Mouse (Mus musculus) heart, embryonic 15.5 days (tissue): ENCODE data around the gene Atxn1l. TPM values are rescaled to one million over a fixed set of nuclear protein-coding genes. Genes with fewer than 3 reads are reported as not detected.

Experiments used
- ATAC-seq: fragments of 200-750 bp; cut with Nextera tagmentation; replicated peaks from 2 replicates; pipeline ENCODE4 v1.8.0; 2017; ENCODE audit warnings: low read depth, moderate TSS enrichment; ENCODE audit not compliant: insufficient number of reproducible peaks, insufficient read depth, low FRiP score
- H3K27ac ChIP-seq: fragments of 300-500 bp; sonication (generic); 2 replicates; pipeline ENCODE4 v1.5.1; 2015; ENCODE audit warnings: mild to moderate bottlenecking, inconsistent platforms
- H3K27me3 ChIP-seq: fragments of 300-500 bp; sonication (generic); 2 replicates; pipeline ENCODE4 v1.6.1; 2015; ENCODE audit warnings: inconsistent platforms
- H3K36me3 ChIP-seq: fragments of 300-500 bp; sonication (generic); 2 replicates; pipeline ENCODE4 v1.6.1; 2015; ENCODE audit warnings: mild to moderate bottlenecking, inconsistent platforms
- H3K4me1 ChIP-seq: fragments of 300-500 bp; sonication (generic); replicated peaks from 2 replicates; pipeline ENCODE4 v1.6.1; 2015; ENCODE audit warnings: inconsistent platforms
- H3K4me2 ChIP-seq: fragments of 300-500 bp; sonication (generic); 2 replicates; pipeline ENCODE4 v1.6.1; 2015; ENCODE audit warnings: inconsistent platforms, mild to moderate bottlenecking, moderate library complexity
- H3K4me3 ChIP-seq: fragments of 300-500 bp; sonication (generic); 2 replicates; pipeline ENCODE4 v1.5.1; 2015; ENCODE audit warnings: mild to moderate bottlenecking, inconsistent platforms
- H3K9ac ChIP-seq: fragments of 300-500 bp; sonication (generic); 2 replicates; pipeline ENCODE4 v1.6.1; 2015; ENCODE audit warnings: mild to moderate bottlenecking, inconsistent platforms
- H3K9me3 ChIP-seq: fragments of 300-500 bp; sonication (generic); replicated peaks from 2 replicates; pipeline ENCODE4 v1.6.1; 2016; ENCODE audit warnings: inconsistent platforms
- WGBS: fragments of 180-500 bp; shearing (Covaris S2); methylation state at CpG from one replicate; pipeline ENCODE4 v1.1.7; 2015; ENCODE audit warnings: mixed read lengths; 5-methylcytosine and 5-hydroxymethylcytosine counted together
- polyA plus RNA-seq: library from polyadenylated mRNA; unstranded; fragments of >200 nt; fragmentation: Nextera tagmentation; extraction: Ambion mirVana; gene quantifications from 2 replicates; pipeline ENCODE4 v1.2.1, GENCODE M21; 2015

Atxn1l gene
- polyA plus RNA-seq, 1 experiment from 2014 or later = 4.4 TPM

GRCm38 (mm10) chr8:109725106-109725505 lies 12.4 kb downstream of the Atxn1l start:
- no peaks in the 10 kb centered on the region for H3K9me3 ChIP-seq
- H3K9ac ChIP-seq = no peak overlapping the region
- H3K4me1 ChIP-seq = 0 out of 2 replicates have a peak, but pooled peaks cover 2% of the 10 kb centered on the region
- peaks cover 64% of the 10 kb centered on the region for H3K36me3 ChIP-seq
- H3K27me3 ChIP-seq = no peaks in the 10 kb centered on the region
- H3K27ac ChIP-seq = no peak overlapping the region
- 77% methylated on average over 3 of the region's 3 CpGs for WGBS
- H3K4me2 ChIP-seq = no peak overlapping the region
- H3K4me3 ChIP-seq = no peak overlapping the region
- ATAC-seq = no peak

- 81% methylated on average over 5 of the region's 5 CpGs for WGBS
- ATAC-seq = no peak
- H3K9ac ChIP-seq = no peak overlapping the region
These were observed 22.6 kb downstream of the Atxn1l start for GRCm38 (mm10) chr8:109714961-109715360.

GRCm38 (mm10) chr8:109712521-109712920 lies 25.0 kb downstream of the Atxn1l start:
- no peaks in the 10 kb centered on the region for H3K9me3 ChIP-seq
- H3K4me2 ChIP-seq = no peak overlapping the region
- H3K4me3 ChIP-seq = no peak overlapping the region
- WGBS = 86% methylated on average over 1 of the region's 1 CpGs
- no peak overlapping the region for H3K27ac ChIP-seq
- H3K36me3 ChIP-seq = peaks cover 90% of the 10 kb centered on the region
- no peak overlapping the region for H3K9ac ChIP-seq
- H3K27me3 ChIP-seq = no peaks in the 10 kb centered on the region
- H3K4me1 ChIP-seq = peaks cover 6% of the 10 kb centered on the region
- no peak for ATAC-seq

More at GRCm38 (mm10) chr8:109714961-109715360, 22.6 kb downstream of the Atxn1l start:
- no peak overlapping the region for H3K4me2 ChIP-seq
- no peaks in the 10 kb centered on the region for H3K9me3 ChIP-seq
- H3K4me3 ChIP-seq = no peak overlapping the region
- no peaks in the 10 kb centered on the region for H3K4me1 ChIP-seq
- no peak overlapping the region for H3K27ac ChIP-seq
- no peaks in the 10 kb centered on the region for H3K27me3 ChIP-seq
- peaks cover 91% of the 10 kb centered on the region for H3K36me3 ChIP-seq

- Histone ChIP-seq H3K9me3 (no peaks in the 10 kb centered on the region), H3K36me3 (peaks cover 50% of the 10 kb centered on the region), H3K4me2 (no peak overlapping the region), H3K9ac (no peak overlapping the region), H3K27ac (no peak overlapping the region), H3K27me3 (no peaks in the 10 kb centered on the region), H3K4me3 (no peak overlapping the region), H3K4me1 (peaks cover 28% of the 10 kb centered on the region)
- no peak for ATAC-seq
- WGBS = 93% methylated on average over 4 of the region's 4 CpGs
These were observed 29.6 kb downstream of the Atxn1l start for GRCm38 (mm10) chr8:109707921-109708320.

- peak overlapping the region; percentile 95 for H3K4me3 ChIP-seq
- H3K27ac ChIP-seq = no peak overlapping the region
- peak overlapping the region; percentile 89 for H3K4me2 ChIP-seq
- no peak overlapping the region for H3K9ac ChIP-seq
- no peaks in the 10 kb centered on the region for H3K9me3 ChIP-seq
- ATAC-seq = no peak
- WGBS = 19% methylated on average over 2 of the region's 2 CpGs
- peaks cover 28% of the 10 kb centered on the region for H3K4me1 ChIP-seq
- no peaks in the 10 kb centered on the region for H3K27me3 ChIP-seq
- peaks cover 40% of the 10 kb centered on the region for H3K36me3 ChIP-seq
These were observed 30.7 kb downstream of the Atxn1l start for GRCm38 (mm10) chr8:109706874-109707237.

GRCm38 (mm10) chr8:109706076-109706873 lies 31.3 kb downstream of the Atxn1l start:
- WGBS = 3% methylated on average over 30 of the region's 30 CpGs
- Histone ChIP-seq H3K9me3 (no peaks in the 10 kb centered on the region), H3K36me3 (peaks cover 34% of the 10 kb centered on the region), H3K4me1 (peaks cover 28% of the 10 kb centered on the region), H3K4me3 (peak overlapping the region; percentile 95), H3K27me3 (no peaks in the 10 kb centered on the region), H3K27ac (peak overlapping the region; percentile 96), H3K4me2 (peak overlapping the region; percentile 89), H3K9ac (peak overlapping the region; percentile 98)
- no peak; the same call in 1 of the 2 replicates for ATAC-seq

GRCm38 (mm10) chr8:109705320-109706075 lies 32.0 kb downstream of the Atxn1l start, which contains the start of gene Zfp821:
TSS of gene Zfp821 (plus strand) at chr8:109705546.
- under 1% methylated on average over 96 of the region's 100 CpGs for WGBS
- peak; percentile 94 for ATAC-seq

GRCm38 (mm10) chr8:109704565-109705319 lies 32.8 kb downstream of the Atxn1l start:
- no peaks in the 10 kb centered on the region for H3K9me3 ChIP-seq
- peak; percentile 1; the same call in 1 of the 2 replicates for ATAC-seq
- peak overlapping the region; percentile 89 for H3K4me2 ChIP-seq
- H3K27ac ChIP-seq = peak overlapping the region; percentile 50
- peak overlapping the region; percentile 95 for H3K4me3 ChIP-seq
- H3K4me1 ChIP-seq = peaks cover 28% of the 10 kb centered on the region
- H3K9ac ChIP-seq = peak overlapping the region; percentile 47
- no peaks in the 10 kb centered on the region for H3K27me3 ChIP-seq
- 7% methylated on average over 24 of the region's 24 CpGs for WGBS
- peaks cover 20% of the 10 kb centered on the region for H3K36me3 ChIP-seq

More at GRCm38 (mm10) chr8:109705320-109706075, 32.0 kb downstream of the Atxn1l start, which contains the start of gene Zfp821:
- H3K4me2 ChIP-seq = peak within 1 kb of the TSS; percentile 89
- H3K9ac ChIP-seq = peak within 1 kb of the TSS; percentile 98
- H3K36me3 ChIP-seq = peaks cover 26% of the 10 kb centered on the region
- no peaks in the 10 kb centered on the region for H3K27me3 ChIP-seq
- peaks cover 28% of the 10 kb centered on the region for H3K4me1 ChIP-seq
- H3K27ac ChIP-seq = peak within 1 kb of the TSS; percentile 96
- no peaks in the 10 kb centered on the region for H3K9me3 ChIP-seq
- peak within 1 kb of the TSS; percentile 95 for H3K4me3 ChIP-seq

- Histone ChIP-seq H3K36me3 (no peaks in the 10 kb centered on the region), H3K9ac (no peak overlapping the region), H3K4me1 (peaks cover 3% of the 10 kb centered on the region; the same call in 1 of the 2 replicates), H3K4me3 (no peak overlapping the region), H3K4me2 (no peak overlapping the region), H3K9me3 (no peaks in the 10 kb centered on the region), H3K27me3 (no peaks in the 10 kb centered on the region), H3K27ac (no peak overlapping the region)
- WGBS = 68% methylated on average over 3 of the region's 3 CpGs
- ATAC-seq = no peak
These were observed 39.1 kb downstream of the Atxn1l start for GRCm38 (mm10) chr8:109698477-109698876.

GRCm38 (mm10) chr8:109697754-109698153 lies 39.8 kb downstream of the Atxn1l start:
- Histone ChIP-seq H3K36me3 (no peaks in the 10 kb centered on the region), H3K4me3 (no peak overlapping the region), H3K27me3 (no peaks in the 10 kb centered on the region), H3K9ac (no peak overlapping the region), H3K4me2 (no peak overlapping the region), H3K27ac (no peak overlapping the region), H3K4me1 (peaks cover 3% of the 10 kb centered on the region; the same call in 1 of the 2 replicates), H3K9me3 (no peaks in the 10 kb centered on the region)
- 78% methylated on average over 1 of the region's 1 CpGs for WGBS
- ATAC-seq = no peak

GRCm38 (mm10) chr8:109694154-109694553 lies 43.4 kb downstream of the Atxn1l start:
- Histone ChIP-seq H3K27me3 (no peaks in the 10 kb centered on the region), H3K4me2 (peak overlapping the region; percentile 24; the same call in 1 of the 2 replicates), H3K4me3 (peak overlapping the region; percentile 88), H3K36me3 (no peaks in the 10 kb centered on the region), H3K9me3 (no peaks in the 10 kb centered on the region), H3K27ac (no peak overlapping the region), H3K9ac (no peak overlapping the region), H3K4me1 (peaks cover 17% of the 10 kb centered on the region)
- WGBS = 67% methylated on average over 6 of the region's 6 CpGs
- ATAC-seq = no peak
